Mouse (Mus musculus): Measurements from ENCODE around the gene Olfr1501. TPM values are rescaled to one million over a fixed set of nuclear protein-coding genes. Genes with fewer than 3 reads are reported as not detected.

The Olfr1501 gene
- polyA plus RNA-seq, 1 experiment from 2014 or later: not detected

- Histone ChIP-seq H3K36me3 (ENCODE audit: control insufficient read depth, insufficient read depth, low read length) (no peaks in the 10 kb centered on the region), H3K27me3 (replicated peaks; ENCODE audit: control insufficient read depth, insufficient read depth, low read length) (no peaks in the 10 kb centered on the region), H3K9me3 (ENCODE audit: control insufficient read depth, low read length) (no peaks in the 10 kb centered on the region), H3K4me3 (ENCODE audit: low read length) (no peak within 1 kb of the TSS), H3K4me1 (ENCODE audit: control insufficient read depth, insufficient read depth, low read length) (no peaks in the 10 kb centered on the region), H3K9ac (ENCODE audit: low read depth, low read length) (no peak within 1 kb of the TSS), H3K27ac (ENCODE audit: low read length) (no peak within 1 kb of the TSS), H3K4me2 (ENCODE audit: low read depth, low read length) (no peak within 1 kb of the TSS)
- no peak for ATAC-seq
Observed at GRCm38 (mm10) chr19:13798102-13798501, 52.4 kb downstream of the Olfr1501 start, which contains the start of gene Olfr1497. TSS of gene Olfr1497 (minus strand) at chr19:13798202.

Other genes starting within 250 kb of the Olfr1501 start
- not detected in 2 replicates for gene Olfr1487, start 233.3 kb downstream of the Olfr1501 start, polyA plus RNA-seq (2015; fragmentation: Nextera tagmentation; extraction: Ambion mirVana)
- gene Olfr1489, start 219.1 kb downstream of the Olfr1501 start, polyA plus RNA-seq (2015; fragmentation: Nextera tagmentation; extraction: Ambion mirVana): not detected in 2 replicates
- not detected in 2 replicates for gene Olfr1490, start 199.6 kb downstream of the Olfr1501 start, polyA plus RNA-seq (2015; fragmentation: Nextera tagmentation; extraction: Ambion mirVana)
- gene Olfr1491, start 153.4 kb downstream of the Olfr1501 start, polyA plus RNA-seq (2015; fragmentation: Nextera tagmentation; extraction: Ambion mirVana): not detected in 2 replicates
- gene Olfr1493-ps1, start 127.4 kb downstream of the Olfr1501 start, polyA plus RNA-seq (2015; fragmentation: Nextera tagmentation; extraction: Ambion mirVana): not detected in 2 replicates
- gene Olfr1494, start 111.0 kb downstream of the Olfr1501 start, polyA plus RNA-seq (2015; fragmentation: Nextera tagmentation; extraction: Ambion mirVana): not detected in 2 replicates
- gene Olfr1495, start 86.1 kb downstream of the Olfr1501 start, polyA plus RNA-seq (2015; fragmentation: Nextera tagmentation; extraction: Ambion mirVana): not detected in 2 replicates
- not detected in 2 replicates for gene Olfr1496, start 72.8 kb downstream of the Olfr1501 start, polyA plus RNA-seq (2015; fragmentation: Nextera tagmentation; extraction: Ambion mirVana)
- not detected in 2 replicates for gene Olfr1497, start 52.5 kb downstream of the Olfr1501 start, polyA plus RNA-seq (2015; fragmentation: Nextera tagmentation; extraction: Ambion mirVana)
- gene Olfr1499, start 31.2 kb downstream of the Olfr1501 start, polyA plus RNA-seq (2015; fragmentation: Nextera tagmentation; extraction: Ambion mirVana): not detected in 2 replicates
- gene Olfr1500, start 20.2 kb downstream of the Olfr1501 start, polyA plus RNA-seq (2015; fragmentation: Nextera tagmentation; extraction: Ambion mirVana): not detected in 2 replicates
- gene Olfr1502, start 11.1 kb upstream of the Olfr1501 start, polyA plus RNA-seq (2015; fragmentation: Nextera tagmentation; extraction: Ambion mirVana): not detected in 2 replicates
- gene Olfr1504, start 47.2 kb upstream of the Olfr1501 start, polyA plus RNA-seq (2015; fragmentation: Nextera tagmentation; extraction: Ambion mirVana): not detected in 2 replicates
- not detected in 2 replicates for gene Olfr1505, start 62.8 kb upstream of the Olfr1501 start, polyA plus RNA-seq (2015; fragmentation: Nextera tagmentation; extraction: Ambion mirVana)